Mouse (Mus musculus) T-helper 1 cell (primary cell): ENCODE results near the gene Rom1.
"Not testable (repeated sequence)": the region's sequence is repeated elsewhere in the genome, so short reads cannot be mapped to it uniquely, and the experiment has no call there.

Source experiments
- in situ Hi-C: fragments of 300-600 bp; cut with MboI, MseI; formaldehyde crosslinking; loops from one replicate; pipeline ENCODE4 v1.15.1; 2025; ENCODE audit warnings: high pct_unique_total_duplicates

The Rom1 gene

GRCm38 (mm10) chr19:8929224-8930088, at the start of gene Rom1, which contains the start of gene Eml3:
Rom1 (minus strand) TSS chr19:8929356.
Eml3 (plus strand) TSS chr19:8929552.
- in situ Hi-C loops = no loop called here

GRCm38 (mm10) chr19:8976535-8976934, 47.4 kb upstream of the Rom1 start:
- in situ Hi-C loops = no loop called here

GRCm38 (mm10) chr19:8975491-8975890, 46.3 kb upstream of the Rom1 start:
- in situ Hi-C loops = no loop called here

GRCm38 (mm10) chr19:8974638-8975037, 45.5 kb upstream of the Rom1 start:
- in situ Hi-C loops = no loop called here

- in situ Hi-C loops = not testable (repeated sequence)
Measured at GRCm38 (mm10) chr19:8972491-8972890, 43.3 kb upstream of the Rom1 start.

- in situ Hi-C loops = no loop called here
Measured at GRCm38 (mm10) chr19:8967893-8968292, 38.7 kb upstream of the Rom1 start.

- in situ Hi-C loops = no loop called here
Measured at GRCm38 (mm10) chr19:8967373-8967743, 38.2 kb upstream of the Rom1 start.

- in situ Hi-C loops = no loop called here
Measured at GRCm38 (mm10) chr19:8966590-8967372, 37.6 kb upstream of the Rom1 start, which contains the start of gene Eef1g. Eef1g (plus strand) TSS chr19:8967041.

- in situ Hi-C loops = no loop called here
Measured at GRCm38 (mm10) chr19:8966198-8966589, 37.0 kb upstream of the Rom1 start.

GRCm38 (mm10) chr19:8965771-8966170, 36.6 kb upstream of the Rom1 start:
- in situ Hi-C loops = no loop called here

- in situ Hi-C loops = no loop called here
Measured at GRCm38 (mm10) chr19:8965075-8965474, 35.9 kb upstream of the Rom1 start.

- in situ Hi-C loops = loop anchor here (5.0 kb wide), 1 partner anchor 125 kb away; the partner anchor contains the start of genes Bscl2 and Gng3
Measured at GRCm38 (mm10) chr19:8962256-8962655, 33.1 kb upstream of the Rom1 start.

- in situ Hi-C loops = no loop called here
Measured at GRCm38 (mm10) chr19:8954171-8954570, 25.0 kb upstream of the Rom1 start.

- in situ Hi-C loops = no loop called here
Measured at GRCm38 (mm10) chr19:8953135-8954039, 24.2 kb upstream of the Rom1 start, which contains the start of gene Tut1. Tut1 (plus strand) TSS chr19:8953847.

GRCm38 (mm10) chr19:8952241-8952640, 23.1 kb upstream of the Rom1 start:
- in situ Hi-C loops = no loop called here

GRCm38 (mm10) chr19:8950190-8950589, 21.0 kb upstream of the Rom1 start:
- in situ Hi-C loops = no loop called here

- in situ Hi-C loops = loop anchor here (5.0 kb wide), 1 partner anchor 55 kb away; the partner anchor contains the start of gene Ints5
Measured at GRCm38 (mm10) chr19:8946929-8947328, 17.8 kb upstream of the Rom1 start.

GRCm38 (mm10) chr19:8945251-8945650, 16.1 kb upstream of the Rom1 start:
- in situ Hi-C loops = loop anchor here (5.0 kb wide), 1 partner anchor 53 kb away; the partner anchor contains the start of gene Ints5

GRCm38 (mm10) chr19:8944750-8945149, 15.6 kb upstream of the Rom1 start:
- in situ Hi-C loops = loop anchor here (5.0 kb wide), 1 partner anchor 52 kb away; the partner anchor contains the start of gene Ints5

- in situ Hi-C loops = no loop called here
Measured at GRCm38 (mm10) chr19:8944062-8944461, 14.9 kb upstream of the Rom1 start.

- in situ Hi-C loops = no loop called here
Measured at GRCm38 (mm10) chr19:8943047-8943446, 13.9 kb upstream of the Rom1 start.
